Mouse (Mus musculus): ENCODE data around the gene Sec14l5. TPM values are rescaled to one million over a fixed set of nuclear protein-coding genes. Genes with fewer than 3 reads are reported as not detected.

Gene Sec14l5
- polyA plus RNA-seq, 1 experiment from 2014 or later: 1.3 TPM

GRCm38 (mm10) chr16:5156495-5156894, 9.6 kb downstream of the Sec14l5 start:
- H3K4me3 ChIP-seq: no peak overlapping the region
- ATAC-seq (ENCODE audit: low FRiP score, low read depth): no peak
- H3K4me2 ChIP-seq (replicated peaks): no peak overlapping the region
- no peaks in the 10 kb centered on the region for H3K9me3 ChIP-seq
- H3K36me3 ChIP-seq: no peaks in the 10 kb centered on the region
- H3K9ac ChIP-seq (replicated peaks): no peak overlapping the region
- 69% methylated on average over 2 of the region's 2 CpGs for WGBS
- peaks cover 14% of the 10 kb centered on the region for H3K4me1 ChIP-seq
- 0 out of 2 replicates have a peak, but pooled peaks cover 5% of the 10 kb centered on the region for H3K27me3 ChIP-seq
- H3K27ac ChIP-seq (replicated peaks): no peak overlapping the region

DNA sequence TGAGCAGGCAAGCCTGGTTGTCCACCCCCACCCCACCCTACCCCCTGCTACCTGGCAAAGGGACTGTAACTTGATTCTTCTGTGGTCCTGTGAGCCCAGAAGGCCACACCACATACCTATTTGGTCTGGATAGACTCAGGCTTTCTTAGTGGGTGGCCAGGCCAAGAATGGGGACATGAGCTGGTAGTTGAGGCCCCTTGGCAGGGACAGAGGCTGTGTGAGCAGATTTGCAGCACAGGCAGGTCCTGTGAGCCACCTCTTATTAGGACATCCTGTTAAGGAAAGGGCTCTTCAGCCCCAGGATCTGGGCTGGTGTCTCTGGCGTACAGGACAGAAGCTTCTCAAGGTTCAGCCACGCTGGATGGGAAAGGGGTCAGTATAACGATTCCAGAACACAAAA, 10.2 kb downstream of the Sec14l5 start:
- H3K27me3 ChIP-seq: 0 out of 2 replicates have a peak, but pooled peaks cover 5% of the 10 kb centered on the region
- WGBS: 84% methylated on average over 3 of the region's 3 CpGs
- H3K4me2 ChIP-seq (replicated peaks): no peak overlapping the region
- H3K36me3 ChIP-seq: no peaks in the 10 kb centered on the region
- H3K9me3 ChIP-seq: no peaks in the 10 kb centered on the region
- no peak overlapping the region for H3K9ac ChIP-seq (replicated peaks)
- peaks cover 14% of the 10 kb centered on the region for H3K4me1 ChIP-seq
- no peak overlapping the region for H3K27ac ChIP-seq (replicated peaks)
- no peak for ATAC-seq (ENCODE audit: low FRiP score, low read depth)
- H3K4me3 ChIP-seq: no peak overlapping the region

DNA sequence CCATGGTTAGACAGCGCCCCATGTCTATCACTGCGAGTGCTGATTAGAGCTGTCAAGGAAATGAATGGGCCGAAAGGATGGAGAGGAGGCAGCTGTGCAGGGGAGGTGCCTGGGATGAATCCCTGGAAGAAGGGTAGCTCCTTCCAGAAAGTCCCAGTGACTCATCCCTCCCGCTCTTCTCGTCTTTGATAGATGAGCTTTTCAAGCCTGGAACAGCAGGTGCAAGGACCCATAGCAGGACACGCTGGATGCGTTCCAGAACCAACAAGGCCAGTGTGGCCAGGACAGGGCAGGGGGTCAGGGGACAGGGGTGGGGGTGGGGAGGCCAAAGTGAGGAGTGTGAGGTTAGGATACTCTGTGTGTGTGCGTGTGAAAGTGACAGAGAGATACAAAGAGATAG, 12.3 kb downstream of the Sec14l5 start:
- H3K36me3 ChIP-seq: no peaks in the 10 kb centered on the region
- no peak for ATAC-seq (ENCODE audit: low FRiP score, low read depth)
- peaks cover 8% of the 10 kb centered on the region; the same call in 1 of the 2 replicates for H3K27me3 ChIP-seq
- no peak overlapping the region for H3K9ac ChIP-seq (replicated peaks)
- no peaks in the 10 kb centered on the region for H3K9me3 ChIP-seq
- H3K4me2 ChIP-seq (replicated peaks): no peak overlapping the region
- WGBS: 86% methylated on average over 8 of the region's 8 CpGs
- no peaks in the 10 kb centered on the region for H3K4me1 ChIP-seq
- H3K4me3 ChIP-seq: no peak overlapping the region
- no peak overlapping the region for H3K27ac ChIP-seq (replicated peaks)

- WGBS: 84% methylated on average over 6 of the region's 6 CpGs
- H3K4me1 ChIP-seq: no peaks in the 10 kb centered on the region
- ATAC-seq (ENCODE audit: low FRiP score, low read depth): no peak
- no peak overlapping the region for H3K27ac ChIP-seq (replicated peaks)
- peaks cover 3% of the 10 kb centered on the region; the same call in 1 of the 2 replicates for H3K27me3 ChIP-seq
- H3K36me3 ChIP-seq: no peaks in the 10 kb centered on the region
- no peak overlapping the region for H3K4me3 ChIP-seq
- H3K4me2 ChIP-seq (replicated peaks): no peak overlapping the region
- H3K9me3 ChIP-seq: no peaks in the 10 kb centered on the region
- H3K9ac ChIP-seq (replicated peaks): no peak overlapping the region
Measured at GRCm38 (mm10) chr16:5164327-5164726, 17.4 kb downstream of the Sec14l5 start.

- ATAC-seq (ENCODE audit: low FRiP score, low read depth): no peak
- 68% methylated on average over 2 of the region's 2 CpGs for WGBS
Measured at GRCm38 (mm10) chr16:5168038-5168437, 21.1 kb downstream of the Sec14l5 start.

DNA sequence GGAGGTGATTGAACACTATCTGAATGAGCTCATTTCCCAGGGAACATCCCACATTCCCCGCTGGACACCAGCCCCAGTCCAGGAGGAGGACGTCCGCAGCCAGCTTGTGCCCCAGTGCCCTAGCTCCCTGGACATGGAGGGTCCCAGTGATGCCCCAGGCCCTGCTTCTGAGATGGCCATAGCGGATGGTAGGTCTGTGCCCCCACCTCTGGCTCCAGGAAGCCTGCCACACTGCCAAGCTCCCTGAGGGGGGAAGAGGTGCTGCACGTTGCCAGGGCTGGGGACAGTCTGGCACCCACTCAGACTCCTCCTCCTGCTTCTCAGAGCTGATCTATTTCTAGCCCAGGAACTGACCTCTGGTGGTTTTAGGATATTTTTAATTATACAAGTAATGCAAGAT, 21.9 kb downstream of the Sec14l5 start:
- Histone ChIP-seq H3K4me1 (no peaks in the 10 kb centered on the region), H3K36me3 (no peaks in the 10 kb centered on the region), H3K9me3 (no peaks in the 10 kb centered on the region), H3K4me3 (no peak overlapping the region), H3K9ac (replicated peaks) (no peak overlapping the region), H3K4me2 (replicated peaks) (no peak overlapping the region), H3K27ac (replicated peaks) (no peak overlapping the region), H3K27me3 (no peaks in the 10 kb centered on the region)
- no peak for ATAC-seq (ENCODE audit: low FRiP score, low read depth)
- 81% methylated on average over 5 of the region's 5 CpGs for WGBS

More at GRCm38 (mm10) chr16:5168038-5168437, 21.1 kb downstream of the Sec14l5 start:
- Histone ChIP-seq H3K9ac (replicated peaks) (no peak overlapping the region), H3K9me3 (no peaks in the 10 kb centered on the region), H3K4me1 (no peaks in the 10 kb centered on the region), H3K4me3 (no peak overlapping the region), H3K27ac (replicated peaks) (no peak overlapping the region), H3K4me2 (replicated peaks) (no peak overlapping the region), H3K36me3 (no peaks in the 10 kb centered on the region), H3K27me3 (no peaks in the 10 kb centered on the region)

- Histone ChIP-seq H3K36me3 (no peaks in the 10 kb centered on the region), H3K4me3 (no peak overlapping the region), H3K4me2 (replicated peaks) (no peak overlapping the region), H3K4me1 (no peaks in the 10 kb centered on the region), H3K27ac (replicated peaks) (no peak overlapping the region), H3K9me3 (no peaks in the 10 kb centered on the region), H3K27me3 (no peaks in the 10 kb centered on the region), H3K9ac (replicated peaks) (no peak overlapping the region)
- no peak for ATAC-seq (ENCODE audit: low FRiP score, low read depth)
- 95% methylated on average over 6 of the region's 6 CpGs for WGBS
Measured at GRCm38 (mm10) chr16:5172636-5173035, 25.7 kb downstream of the Sec14l5 start.

DNA sequence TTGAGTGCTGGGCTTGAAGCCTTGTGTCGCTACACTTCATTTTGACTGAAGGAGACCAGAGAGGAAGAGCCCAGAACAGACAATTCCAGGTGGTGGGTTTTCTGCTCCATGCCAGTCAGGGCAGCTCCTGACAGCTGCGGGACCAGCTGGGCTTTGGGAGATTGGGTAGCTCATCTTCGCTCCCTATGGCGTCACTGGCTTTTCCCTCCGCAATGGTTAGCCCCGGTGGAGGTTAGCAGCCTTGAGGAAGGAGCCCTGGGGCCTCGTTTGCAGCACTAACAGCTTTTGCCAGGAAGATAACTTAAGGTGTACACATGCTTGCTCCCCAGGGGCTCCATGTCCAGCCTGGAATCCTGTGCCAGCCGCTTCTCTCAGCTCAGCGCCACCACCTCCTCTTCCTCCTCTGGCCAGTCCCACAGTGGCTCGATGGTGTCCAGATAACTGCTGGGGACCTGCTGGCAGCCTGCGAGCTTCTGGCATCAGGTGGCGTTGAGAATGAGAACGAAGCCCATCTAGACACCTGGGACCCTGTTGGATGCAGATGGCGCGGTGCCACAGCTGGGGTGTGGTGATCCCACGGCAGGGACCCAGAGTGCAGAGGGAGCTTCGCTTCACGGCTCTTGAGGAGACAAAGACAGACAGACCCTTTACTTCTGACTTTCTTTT, 36.5 kb downstream of the Sec14l5 start:
- Histone ChIP-seq H3K27me3 (no peaks in the 10 kb centered on the region), H3K4me1 (no peaks in the 10 kb centered on the region), H3K4me2 (replicated peaks) (no peak overlapping the region), H3K4me3 (no peak overlapping the region), H3K9ac (replicated peaks) (no peak overlapping the region), H3K36me3 (no peaks in the 10 kb centered on the region), H3K27ac (replicated peaks) (no peak overlapping the region), H3K9me3 (no peaks in the 10 kb centered on the region)
- WGBS: 81% methylated on average over 18 of the region's 18 CpGs
- no peak for ATAC-seq (ENCODE audit: low FRiP score, low read depth)

DNA sequence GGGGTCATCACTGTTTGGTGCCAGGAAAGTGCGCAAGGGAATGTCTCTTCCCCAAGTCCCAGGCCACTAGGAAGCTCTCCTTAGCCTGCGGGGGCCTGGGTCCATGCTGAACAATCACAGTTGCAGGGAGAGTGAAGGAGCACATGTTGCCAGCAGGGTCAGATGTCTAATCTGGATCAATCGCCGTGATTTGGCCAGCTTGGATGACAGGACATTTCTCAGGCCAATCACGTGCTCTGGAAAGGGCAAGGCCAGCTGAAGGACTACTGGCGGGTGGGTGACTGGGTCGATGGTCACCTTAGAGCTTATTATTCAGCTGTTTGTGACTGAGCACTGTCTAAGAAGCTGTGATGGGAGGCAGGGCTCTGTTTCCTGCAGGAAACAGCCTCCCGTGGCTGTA, 37.2 kb downstream of the Sec14l5 start:
- no peak overlapping the region for H3K4me2 ChIP-seq (replicated peaks)
- H3K9me3 ChIP-seq: no peaks in the 10 kb centered on the region
- ATAC-seq (ENCODE audit: low FRiP score, low read depth): no peak
- no peaks in the 10 kb centered on the region for H3K27me3 ChIP-seq
- no peak overlapping the region for H3K27ac ChIP-seq (replicated peaks)
- no peak overlapping the region for H3K4me3 ChIP-seq
- WGBS: 69% methylated on average over 8 of the region's 8 CpGs
- H3K9ac ChIP-seq (replicated peaks): no peak overlapping the region
- no peaks in the 10 kb centered on the region for H3K36me3 ChIP-seq
- no peaks in the 10 kb centered on the region for H3K4me1 ChIP-seq

- no peaks in the 10 kb centered on the region for H3K9me3 ChIP-seq
- H3K4me1 ChIP-seq: no peaks in the 10 kb centered on the region
- H3K27me3 ChIP-seq: no peaks in the 10 kb centered on the region
- H3K9ac ChIP-seq (replicated peaks): no peak overlapping the region
- no peak for ATAC-seq (ENCODE audit: low FRiP score, low read depth)
- no peak overlapping the region for H3K4me2 ChIP-seq (replicated peaks)
- 85% methylated on average over 5 of the region's 5 CpGs for WGBS
- no peak overlapping the region for H3K27ac ChIP-seq (replicated peaks)
- H3K4me3 ChIP-seq: no peak overlapping the region
- H3K36me3 ChIP-seq: no peaks in the 10 kb centered on the region
Measured at GRCm38 (mm10) chr16:5184956-5185355, 38.0 kb downstream of the Sec14l5 start.

DNA sequence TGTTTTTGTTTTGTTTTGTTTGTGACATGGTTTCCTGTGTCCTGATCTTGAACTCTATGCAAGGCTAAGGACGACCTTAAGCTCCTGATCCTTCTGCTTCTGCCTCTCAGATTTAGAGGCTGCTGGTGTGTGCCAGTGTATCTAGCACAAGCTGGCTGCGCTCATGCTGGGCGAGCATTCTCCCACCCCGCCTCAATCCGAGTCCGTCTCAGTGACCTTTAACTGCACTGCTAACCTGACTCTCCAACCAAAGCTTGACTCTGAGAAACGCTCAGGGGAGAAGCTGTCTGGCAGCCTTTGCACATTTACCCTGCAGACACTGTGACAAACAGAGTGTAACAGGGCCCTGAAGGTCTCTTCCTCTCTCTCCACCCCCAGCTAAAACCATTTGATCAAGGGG, 38.8 kb downstream of the Sec14l5 start:
- WGBS: 67% methylated on average over 7 of the region's 7 CpGs
- no peak overlapping the region for H3K27ac ChIP-seq (replicated peaks)
- no peak overlapping the region for H3K4me3 ChIP-seq
- H3K9ac ChIP-seq (replicated peaks): no peak overlapping the region
- H3K4me1 ChIP-seq: no peaks in the 10 kb centered on the region
- no peaks in the 10 kb centered on the region for H3K36me3 ChIP-seq
- H3K9me3 ChIP-seq: no peaks in the 10 kb centered on the region
- no peak overlapping the region for H3K4me2 ChIP-seq (replicated peaks)
- no peak for ATAC-seq (ENCODE audit: low FRiP score, low read depth)
- H3K27me3 ChIP-seq: no peaks in the 10 kb centered on the region

DNA sequence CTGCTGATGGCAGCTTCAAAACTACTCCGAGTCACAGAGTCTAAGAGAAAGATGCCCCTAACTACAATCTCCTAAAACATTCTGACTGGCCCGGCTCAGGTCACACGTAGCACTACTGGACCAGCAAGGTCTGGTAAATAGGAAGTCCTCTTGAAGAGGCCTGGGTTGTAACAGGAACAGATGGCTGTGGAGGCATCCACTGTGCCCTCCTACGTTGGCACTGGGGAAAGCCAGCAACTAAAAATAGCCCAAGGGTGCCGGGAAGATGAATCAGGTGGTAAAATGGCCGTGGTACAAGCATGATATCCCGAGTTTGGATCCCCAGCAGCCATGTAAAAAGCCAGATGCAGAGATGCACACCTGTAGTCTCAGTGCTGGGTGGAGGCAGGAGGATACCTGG, 39.3 kb downstream of the Sec14l5 start:
- Histone ChIP-seq H3K9ac (replicated peaks) (no peak overlapping the region), H3K4me3 (no peak overlapping the region), H3K4me1 (no peaks in the 10 kb centered on the region), H3K27ac (replicated peaks) (no peak overlapping the region), H3K27me3 (no peaks in the 10 kb centered on the region), H3K36me3 (no peaks in the 10 kb centered on the region), H3K4me2 (replicated peaks) (no peak overlapping the region), H3K9me3 (no peaks in the 10 kb centered on the region)
- ATAC-seq (ENCODE audit: low FRiP score, low read depth): no peak
- WGBS: 81% methylated on average over 7 of the region's 7 CpGs

DNA sequence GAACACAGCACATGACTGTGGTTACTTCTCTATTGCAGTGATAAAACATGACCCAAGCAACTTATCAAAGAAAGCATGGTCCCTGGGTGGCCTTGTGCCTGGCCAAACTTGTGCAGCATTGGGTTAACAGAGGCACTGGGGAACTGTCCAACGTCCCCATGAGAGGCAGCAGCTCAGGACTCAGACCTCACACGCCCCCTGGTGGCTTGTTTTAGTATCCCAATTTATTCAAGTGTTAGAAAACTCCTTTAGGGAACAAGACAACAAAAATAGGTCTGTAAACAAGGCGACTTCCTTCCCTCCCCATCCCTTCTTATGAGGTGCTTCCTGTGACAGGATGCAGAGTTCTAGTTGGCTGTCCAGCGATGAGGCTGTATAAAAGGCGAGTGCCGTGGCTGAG, 48.2 kb downstream of the Sec14l5 start:
- H3K36me3 ChIP-seq: peaks cover 2% of the 10 kb centered on the region; the same call in 1 of the 2 replicates
- H3K4me3 ChIP-seq: no peak overlapping the region
- no peak overlapping the region for H3K27ac ChIP-seq (replicated peaks)
- H3K4me2 ChIP-seq (replicated peaks): no peak overlapping the region
- H3K27me3 ChIP-seq: no peaks in the 10 kb centered on the region
- ATAC-seq (ENCODE audit: low FRiP score, low read depth): no peak
- no peaks in the 10 kb centered on the region for H3K4me1 ChIP-seq
- no peaks in the 10 kb centered on the region for H3K9me3 ChIP-seq
- H3K9ac ChIP-seq (replicated peaks): no peak overlapping the region
- WGBS: 29% methylated on average over 6 of the region's 6 CpGs
